Mouse (Mus musculus) stomach, embryonic 16.5 days (tissue): ENCODE measurements at regions not wholly inside any gene's neighbourhood (a gene's known extent, or its start where the extent isn't known, plus 50 kb on each side); places are given as distances from the start of the nearest gene placed in this dataset.
A peak's percentile ranks its signal among the peaks of the same experiment; 100 is the strongest.

ENCODE experiments used
- ATAC-seq: fragments of 200-750 bp; cut with Nextera tagmentation; 2 replicates; pipeline ENCODE4 v1.8.0; 2017; ENCODE audit warnings: moderate number of reproducible peaks, moderate TSS enrichment; ENCODE audit not compliant: insufficient read depth, low FRiP score
- H3K27ac ChIP-seq: fragments of 300-500 bp; sonication (generic); 2 replicates; pipeline ENCODE4 v1.5.1; 2014; ENCODE audit warnings: low read length
- H3K27me3 ChIP-seq: fragments of 300-500 bp; sonication (generic); 2 replicates; pipeline ENCODE4 v1.6.1; 2014; ENCODE audit warnings: low read length, control low read depth, mixed read lengths; ENCODE audit not compliant: control insufficient read depth, insufficient read depth
- H3K36me3 ChIP-seq: fragments of 300-500 bp; sonication (generic); 2 replicates; pipeline ENCODE4 v1.6.1; 2014; ENCODE audit warnings: low read length; ENCODE audit not compliant: control insufficient read depth, insufficient read depth
- H3K4me1 ChIP-seq: fragments of 300-500 bp; sonication (generic); 2 replicates; pipeline ENCODE4 v1.6.1; 2014; ENCODE audit warnings: low read length, control low read depth, mixed read lengths; ENCODE audit not compliant: control insufficient read depth, insufficient read depth
- H3K4me2 ChIP-seq: fragments of 300-500 bp; sonication (generic); 2 replicates; pipeline ENCODE4 v1.6.1; 2014; ENCODE audit warnings: low read depth, low read length, mixed read lengths
- H3K4me3 ChIP-seq: fragments of 300-500 bp; sonication (generic); replicated peaks from 2 replicates; pipeline ENCODE4 v1.5.1; 2014; ENCODE audit warnings: mild to moderate bottlenecking, low read length
- H3K9ac ChIP-seq: fragments of 300-500 bp; sonication (generic); 2 replicates; pipeline ENCODE4 v1.6.1; 2014; ENCODE audit warnings: low read length
- H3K9me3 ChIP-seq: fragments of 300-500 bp; sonication (generic); replicated peaks from 2 replicates; pipeline ENCODE4 v1.6.1; 2016; ENCODE audit warnings: low read length, control low read depth; ENCODE audit not compliant: control insufficient read depth
- WGBS: fragments of 180-500 bp; shearing (Covaris S2); extraction: QIAGEN DNeasy Blood & Tissue Kit; methylation state at CpG from one replicate; pipeline ENCODE4 v1.1.7; 2014; 5-methylcytosine and 5-hydroxymethylcytosine counted together

DNA sequence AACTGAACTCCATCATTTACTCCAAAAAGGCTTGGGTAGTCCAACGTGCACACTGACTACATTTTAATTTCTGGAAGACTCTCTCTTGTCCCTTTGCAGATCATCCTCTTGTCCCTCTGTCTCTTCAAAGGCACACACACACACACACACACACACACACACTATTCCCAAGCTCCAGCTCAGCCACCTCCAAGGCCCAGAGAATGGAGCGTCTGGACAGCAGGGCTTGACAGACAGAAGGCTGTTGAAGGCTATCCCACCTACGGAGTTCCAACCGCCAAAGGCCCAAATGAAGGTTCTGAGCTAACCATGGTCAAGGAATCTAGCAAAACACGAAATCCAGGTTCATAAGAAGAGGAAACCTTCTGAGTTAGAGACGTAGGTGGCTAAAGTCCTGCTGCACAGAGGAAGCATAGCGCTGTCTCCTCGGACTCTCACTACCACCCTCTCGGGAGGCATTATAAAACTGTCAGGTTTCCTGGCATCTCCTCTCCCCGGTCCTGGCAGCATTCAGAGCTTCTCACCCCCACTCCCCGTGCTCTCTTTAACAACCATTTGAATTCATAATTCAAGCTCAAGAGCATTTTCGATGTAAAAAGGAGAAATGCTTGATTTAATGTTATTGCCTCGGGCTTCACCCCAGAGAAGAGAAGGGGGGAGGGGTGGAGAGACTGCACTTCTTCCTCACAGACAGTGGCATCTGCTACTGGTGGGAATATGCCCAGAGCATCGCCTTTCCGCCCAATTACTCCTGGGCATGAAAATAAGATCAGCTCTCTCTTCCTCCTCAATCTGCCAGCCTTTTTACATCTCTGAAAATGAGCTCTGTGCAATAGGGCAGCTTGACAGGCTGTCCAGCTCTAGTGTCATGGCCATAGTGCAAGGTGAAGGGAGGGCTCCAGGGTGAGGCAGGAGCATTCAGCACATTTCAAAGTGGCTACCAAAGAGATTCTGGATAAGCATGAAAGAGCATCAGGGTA lies 99.3 kb upstream of the Gm34302 start:
- Histone ChIP-seq H3K9ac (no peak overlapping the region), H3K27ac (no peak overlapping the region), H3K4me1 (no peaks in the 10 kb centered on the region), H3K27me3 (no peaks in the 10 kb centered on the region), H3K4me3 (no peak overlapping the region), H3K36me3 (no peaks in the 10 kb centered on the region), H3K9me3 (no peaks in the 10 kb centered on the region), H3K4me2 (no peak overlapping the region)
- no peak for ATAC-seq
- 77% methylated on average over 15 of the region's 15 CpGs for WGBS

DNA sequence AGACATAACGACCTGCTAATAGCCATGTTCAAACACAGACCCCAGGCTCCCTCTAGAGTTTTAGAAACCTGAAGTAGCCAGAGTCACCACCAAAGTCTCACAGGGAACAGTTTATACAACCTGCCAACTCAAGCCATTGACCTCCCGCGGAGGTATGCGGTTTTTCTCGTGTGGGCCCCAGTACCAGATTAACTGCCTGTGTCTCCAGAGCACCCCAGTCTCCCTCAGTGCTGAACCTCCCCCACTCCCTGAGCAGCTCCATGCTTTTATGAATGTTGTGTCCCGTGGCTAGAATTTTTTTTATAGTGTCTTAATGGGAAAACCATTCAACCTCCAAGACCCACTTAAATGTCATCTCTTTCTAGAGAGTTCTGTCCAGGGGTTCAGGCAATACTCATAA lies 98.5 kb upstream of the Gm34302 start:
- no peak for ATAC-seq
- Histone ChIP-seq H3K9me3 (no peaks in the 10 kb centered on the region), H3K27me3 (no peaks in the 10 kb centered on the region), H3K4me2 (no peak overlapping the region), H3K9ac (no peak overlapping the region), H3K4me1 (no peaks in the 10 kb centered on the region), H3K4me3 (no peak overlapping the region), H3K27ac (no peak overlapping the region), H3K36me3 (no peaks in the 10 kb centered on the region)
- WGBS = 33% methylated on average over 6 of the region's 6 CpGs

DNA sequence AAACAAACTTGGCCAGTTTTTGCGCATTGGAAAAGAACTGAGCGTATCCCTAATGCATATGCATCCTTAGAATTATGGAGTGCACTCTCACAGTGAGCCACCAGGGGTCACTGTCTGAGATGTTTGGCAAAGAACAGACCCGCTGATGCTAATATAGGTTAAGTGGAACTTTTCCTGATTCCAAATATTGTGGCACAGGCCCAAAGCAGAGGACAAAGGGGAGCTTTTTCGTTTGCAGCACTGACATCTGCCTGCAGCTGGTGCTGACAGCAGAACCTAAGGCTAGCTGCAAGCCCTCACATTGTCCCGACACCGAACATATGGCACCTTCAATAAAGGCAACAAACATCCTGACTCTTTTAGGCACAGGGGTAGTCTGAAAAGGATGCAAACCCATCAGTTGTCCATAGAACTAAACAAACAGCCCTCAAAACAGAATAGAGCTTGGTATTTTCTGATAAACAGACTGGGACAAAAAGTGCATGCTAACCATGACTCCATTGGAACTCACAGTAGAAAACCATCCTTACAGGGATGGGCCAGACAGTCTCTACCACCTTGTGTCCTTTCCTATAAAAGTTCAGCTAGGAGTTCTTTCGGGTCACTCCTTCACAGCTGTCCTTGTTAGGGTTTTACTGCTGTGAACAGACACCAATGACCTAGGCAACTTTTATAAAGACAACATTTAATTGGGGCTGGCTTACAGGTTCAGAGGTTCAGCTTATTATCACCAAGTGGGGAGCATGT lies 87.1 kb upstream of the Gm34302 start:
- WGBS = 38% methylated on average over 7 of the region's 7 CpGs
- no peaks in the 10 kb centered on the region for H3K9me3 ChIP-seq
- H3K27ac ChIP-seq = no peak overlapping the region
- H3K4me3 ChIP-seq = no peak overlapping the region
- no peaks in the 10 kb centered on the region for H3K27me3 ChIP-seq
- H3K9ac ChIP-seq = no peak overlapping the region
- no peaks in the 10 kb centered on the region for H3K4me1 ChIP-seq
- no peaks in the 10 kb centered on the region for H3K36me3 ChIP-seq
- peak; percentile 75 for ATAC-seq
- H3K4me2 ChIP-seq = no peak overlapping the region

DNA sequence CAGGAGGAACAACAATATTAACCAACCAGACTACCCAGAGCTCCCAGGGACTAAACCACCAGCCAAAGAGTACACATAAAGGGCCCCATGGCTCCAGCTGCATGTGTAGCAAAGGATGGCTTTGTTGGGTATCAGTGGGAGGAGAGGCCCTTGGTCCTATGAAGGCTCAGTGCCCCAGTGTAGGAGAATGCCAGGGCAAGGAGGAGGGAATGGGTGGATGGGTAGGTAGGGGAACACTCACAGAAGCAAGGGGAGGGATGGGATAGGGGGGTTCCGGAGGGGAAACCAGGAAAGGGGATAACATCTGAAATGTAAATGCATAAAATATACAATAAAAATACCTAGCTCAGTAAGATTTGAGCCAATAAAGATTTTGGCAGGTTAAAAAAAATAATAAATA lies 86.4 kb upstream of the Gm34302 start:
- H3K9ac ChIP-seq = no peak overlapping the region
- no peak overlapping the region for H3K4me3 ChIP-seq
- no peaks in the 10 kb centered on the region for H3K36me3 ChIP-seq
- no peak overlapping the region for H3K4me2 ChIP-seq
- H3K9me3 ChIP-seq = no peaks in the 10 kb centered on the region
- no peak for ATAC-seq
- H3K27ac ChIP-seq = no peak overlapping the region
- WGBS = 82% methylated on average over 1 of the region's 1 CpGs
- H3K4me1 ChIP-seq = no peaks in the 10 kb centered on the region
- no peaks in the 10 kb centered on the region for H3K27me3 ChIP-seq

DNA sequence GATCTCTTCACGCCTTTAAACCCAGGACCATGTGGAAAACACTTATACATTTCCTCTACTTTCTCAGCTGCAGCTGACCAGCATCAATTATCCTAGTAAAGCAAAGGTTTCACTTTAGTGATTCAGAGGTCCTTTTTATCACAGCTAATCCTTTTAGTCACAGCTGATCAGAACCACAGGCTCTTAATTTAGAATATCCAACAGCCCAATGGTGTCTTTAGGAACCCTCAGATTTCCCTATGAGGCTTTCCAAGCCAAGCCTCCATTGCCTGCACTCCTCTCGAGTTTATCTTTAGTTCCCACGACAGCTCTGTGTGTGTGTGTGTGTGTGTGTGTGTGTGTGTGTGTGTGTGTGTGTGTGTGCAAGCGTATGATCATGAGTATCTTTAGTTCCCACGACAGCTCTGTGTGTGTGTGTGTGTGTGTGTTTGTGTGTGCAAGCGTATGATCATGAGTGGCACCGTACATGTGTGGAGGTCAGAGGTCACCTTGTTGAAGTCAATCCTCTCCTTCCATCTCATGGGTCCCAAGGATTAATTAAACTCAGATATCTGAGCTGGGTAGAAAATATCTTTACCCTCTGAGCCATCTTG lies 85.4 kb upstream of the Gm34302 start:
- H3K4me3 ChIP-seq = no peak overlapping the region
- H3K36me3 ChIP-seq = no peaks in the 10 kb centered on the region
- H3K27me3 ChIP-seq = no peaks in the 10 kb centered on the region
- H3K9me3 ChIP-seq = no peaks in the 10 kb centered on the region
- H3K4me2 ChIP-seq = no peak overlapping the region
- WGBS = 68% methylated on average over 7 of the region's 7 CpGs
- no peak for ATAC-seq
- H3K4me1 ChIP-seq = no peaks in the 10 kb centered on the region
- no peak overlapping the region for H3K9ac ChIP-seq
- no peak overlapping the region for H3K27ac ChIP-seq

DNA sequence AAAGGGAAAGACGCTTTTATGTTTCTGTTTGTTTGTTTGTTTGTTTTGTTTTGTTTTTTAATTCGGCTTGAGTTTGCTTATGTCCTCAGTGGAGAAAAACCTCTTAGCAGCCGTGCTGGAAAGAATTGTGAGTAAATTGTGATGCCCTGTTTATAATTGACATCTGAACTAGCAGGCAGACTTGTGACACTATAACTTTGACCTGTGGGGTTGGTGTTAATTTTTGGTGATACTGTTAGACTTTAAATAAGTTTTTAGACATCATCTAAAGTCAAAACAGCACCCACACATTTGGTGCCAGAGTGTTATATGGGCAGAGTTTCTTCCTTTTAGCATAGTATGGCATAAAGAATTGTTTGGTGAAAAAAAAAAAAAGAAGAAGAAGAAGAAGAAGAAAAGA lies 84.0 kb upstream of the Gm34302 start:
- H3K4me1 ChIP-seq = no peaks in the 10 kb centered on the region
- 78% methylated on average over 3 of the region's 3 CpGs for WGBS
- H3K9me3 ChIP-seq = no peaks in the 10 kb centered on the region
- no peak overlapping the region for H3K4me3 ChIP-seq
- no peak for ATAC-seq
- no peak overlapping the region for H3K9ac ChIP-seq
- H3K4me2 ChIP-seq = no peak overlapping the region
- no peak overlapping the region for H3K27ac ChIP-seq
- no peaks in the 10 kb centered on the region for H3K27me3 ChIP-seq
- no peaks in the 10 kb centered on the region for H3K36me3 ChIP-seq

DNA sequence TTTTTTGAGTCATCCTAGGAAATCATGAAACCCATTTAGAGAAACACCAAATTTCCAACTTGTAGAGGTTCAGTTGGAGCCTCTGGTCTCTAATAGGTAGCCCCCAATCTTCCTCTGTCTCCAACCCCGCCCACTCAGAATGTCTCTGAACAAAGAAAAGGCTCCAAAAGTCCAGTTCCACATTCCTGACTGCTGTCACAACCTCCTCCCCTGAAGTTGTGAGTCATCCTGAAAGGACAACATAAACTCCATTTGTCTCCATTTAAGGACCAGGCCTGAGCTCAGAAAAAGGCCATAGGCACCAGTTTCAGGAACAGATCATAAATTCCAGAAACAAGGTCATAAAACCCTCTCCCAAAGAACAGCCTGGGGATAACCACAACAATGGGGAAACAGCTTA lies 79.4 kb upstream of the Gm34302 start:
- no peak overlapping the region for H3K4me2 ChIP-seq
- H3K4me3 ChIP-seq = no peak overlapping the region
- no peaks in the 10 kb centered on the region for H3K36me3 ChIP-seq
- H3K9ac ChIP-seq = no peak overlapping the region
- WGBS = 88% methylated on average over 1 of the region's 1 CpGs
- no peaks in the 10 kb centered on the region for H3K9me3 ChIP-seq
- H3K27ac ChIP-seq = no peak overlapping the region
- no peaks in the 10 kb centered on the region for H3K4me1 ChIP-seq
- ATAC-seq = no peak
- no peaks in the 10 kb centered on the region for H3K27me3 ChIP-seq

DNA sequence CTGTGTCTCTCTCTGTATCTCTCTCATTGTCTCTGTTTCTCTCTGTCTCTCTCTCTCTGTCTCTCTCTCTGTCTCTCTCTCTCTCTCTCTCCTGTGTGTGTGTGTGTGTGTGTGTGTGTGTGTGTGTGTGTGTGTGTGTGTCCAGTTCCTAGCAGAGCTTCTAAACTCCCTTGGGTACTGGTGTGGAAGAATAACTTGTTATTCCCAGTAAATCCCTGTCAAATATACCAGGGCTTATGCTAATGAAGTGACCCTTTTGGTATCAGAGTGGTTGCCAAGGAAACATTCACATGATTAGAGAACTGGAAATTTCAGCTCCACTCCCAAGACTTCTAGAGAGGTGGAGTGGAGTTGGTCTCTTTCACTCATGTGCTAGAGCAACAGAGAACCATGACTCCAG lies 78.9 kb upstream of the Gm34302 start:
- H3K4me1 ChIP-seq = no peaks in the 10 kb centered on the region
- H3K27ac ChIP-seq = no peak overlapping the region
- no peak overlapping the region for H3K4me3 ChIP-seq
- H3K9me3 ChIP-seq = no peaks in the 10 kb centered on the region
- H3K36me3 ChIP-seq = no peaks in the 10 kb centered on the region
- H3K9ac ChIP-seq = no peak overlapping the region
- no peak for ATAC-seq
- no peaks in the 10 kb centered on the region for H3K27me3 ChIP-seq
- H3K4me2 ChIP-seq = no peak overlapping the region

DNA sequence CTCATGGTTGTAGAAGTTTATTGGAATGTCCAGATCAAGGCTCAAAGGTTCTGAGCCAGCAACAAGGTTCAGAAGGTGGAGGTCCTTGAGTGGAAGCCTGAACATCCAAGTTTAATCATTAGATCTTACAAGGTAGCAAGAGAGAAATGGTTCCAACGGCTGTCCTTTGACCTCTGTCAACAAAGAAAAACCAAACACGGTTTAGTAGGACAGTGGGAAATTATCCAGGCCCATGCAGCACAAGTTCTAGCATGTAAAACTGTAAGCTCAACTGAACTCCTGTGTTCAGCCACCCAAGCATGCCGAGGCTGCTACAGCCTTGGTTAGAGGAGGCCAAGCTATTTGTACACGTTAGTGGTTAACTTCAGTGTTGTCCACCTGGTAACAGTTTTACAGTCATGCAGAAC lies 77.1 kb upstream of the Gm34302 start:
- Histone ChIP-seq H3K9ac (no peak overlapping the region), H3K4me3 (no peak overlapping the region), H3K4me2 (no peak overlapping the region), H3K27ac (no peak overlapping the region), H3K36me3 (no peaks in the 10 kb centered on the region), H3K9me3 (no peaks in the 10 kb centered on the region), H3K27me3 (no peaks in the 10 kb centered on the region), H3K4me1 (no peaks in the 10 kb centered on the region)
- ATAC-seq = no peak
- WGBS = 54% methylated on average over 4 of the region's 4 CpGs
